In the genomic region with DNA sequence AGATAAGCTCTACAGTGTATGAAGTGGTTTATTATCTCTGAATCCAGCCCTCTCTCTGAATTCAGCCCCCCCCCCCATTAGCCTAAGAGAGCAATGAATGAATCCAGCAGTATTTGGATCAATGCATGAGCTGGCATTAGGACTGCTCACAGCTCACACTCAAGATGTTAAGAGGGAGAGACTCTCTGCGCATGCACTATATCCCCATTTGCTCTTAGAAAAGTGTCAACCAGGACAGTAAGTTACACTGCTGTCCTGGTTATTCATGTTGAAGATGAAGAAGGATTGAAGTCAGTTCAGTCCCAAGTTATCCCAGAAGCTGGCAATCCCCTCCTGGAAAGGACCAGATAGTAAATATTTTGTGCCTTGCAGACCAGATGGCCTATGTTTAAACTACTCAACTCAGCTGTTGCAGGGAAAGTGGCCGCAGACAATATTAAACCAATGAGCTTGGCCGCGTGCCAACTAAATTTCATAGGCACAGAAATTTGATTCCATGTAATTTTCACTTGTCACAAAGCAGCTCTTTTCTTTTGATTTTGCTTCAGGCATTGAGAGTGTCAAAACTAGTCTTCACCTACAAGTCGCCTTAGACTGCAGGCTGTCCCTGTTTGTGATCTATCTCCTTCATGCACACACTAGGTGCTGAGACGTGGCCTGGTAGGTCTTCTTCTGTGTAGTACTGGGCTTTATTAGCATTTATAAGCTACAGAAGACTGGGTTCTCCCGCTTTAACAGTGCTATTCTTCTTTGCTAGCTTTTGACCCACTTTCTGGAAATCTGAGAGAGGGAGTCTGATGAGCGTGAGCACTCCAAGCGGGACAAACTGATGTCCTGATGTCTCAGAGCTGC, we compare ENCODE assay signal across 16 mouse cellular contexts.
DNase-seq lines count a peak whose midpoint lies in the region; ATAC-seq lines count a peak whose summit lies in the region.
"Had no signal": no experiment of that assay in that cellular context is flagged by ENCODE, and none has a peak within 500 bp of the region (broad histone marks: within the 10 kb centered on the region; RNA-seq: fewer than 3 reads in every experiment).

No protein-coding gene starts in this region.

- no peak overlapping the region for H3K4me3 ChIP-seq in forebrain, embryonic 15.5 days
- H3K4me3 ChIP-seq in forebrain, embryonic 10.5 days: no peak overlapping the region
- H3K4me3 ChIP-seq: erythroblast, embryonic 14.5 days; heart, embryonic 15.5 days; layer of hippocampus, adult 2 months; neural tube, embryonic 15.5 days had no signal

- intact Hi-C loops in left cerebral cortex, postnatal 10 days (cut with DNase I): no loop called here

- H3K27me3 ChIP-seq in forebrain, embryonic 15.5 days: no peaks in the 10 kb centered on the region
- no peaks in the 10 kb centered on the region for H3K27me3 ChIP-seq in forebrain, embryonic 10.5 days (ENCODE audit: poor library complexity, severe bottlenecking)
- H3K27me3 ChIP-seq: heart, embryonic 15.5 days; neural tube, embryonic 15.5 days had no signal

- no peak overlapping the region for H3K9ac ChIP-seq in forebrain, embryonic 15.5 days (replicated peaks)
- H3K9ac ChIP-seq: heart, embryonic 15.5 days; neural tube, embryonic 15.5 days had no signal

- peak; percentile 71 for ATAC-seq in forebrain, embryonic 15.5 days (replicated peaks)
- ATAC-seq: Patski had no signal

- H3K4me1 ChIP-seq in forebrain, embryonic 15.5 days: peaks cover 8% of the 10 kb centered on the region
- no peaks in the 10 kb centered on the region for H3K4me1 ChIP-seq in forebrain, embryonic 10.5 days
- H3K4me1 ChIP-seq: neural tube, embryonic 15.5 days had no signal

- WGBS in forebrain, embryonic 15.5 days: 74% methylated on average over 9 of the region's 9 CpGs
- 90% methylated on average over 9 of the region's 9 CpGs for WGBS in forebrain, embryonic 10.5 days

- no peak for DNase-seq in forebrain, embryonic 10.5 days (ENCODE audit: extremely low spot score, low spot score)
- peak; percentile 16 to 31 for DNase-seq in left cerebral cortex, postnatal 10 days (ENCODE audit: extremely low spot score in 1 of 2, low spot score in 2 of 2)
- DNase-seq in left cerebral cortex, adult 18-20 months (ENCODE audit: low spot score in 2 of 2): no peak
- DNase-seq in right cerebral cortex, postnatal 14 days: peak; percentile 23
- DNase-seq in right cerebral cortex, postnatal 25 days: no peak
- peak; percentile 64 for DNase-seq in right cerebral cortex, postnatal 4 days
- no peak for DNase-seq in embryo, embryonic 11 days
- DNase-seq: gastrocnemius, postnatal 25 days; spleen, adult 18-20 months; thymus, adult 18-20 months had no signal

- H3K27ac ChIP-seq in forebrain, embryonic 15.5 days (replicated peaks): peak overlapping the region; percentile 41; the same call in 1 of the 2 replicates
- no peak overlapping the region for H3K27ac ChIP-seq in forebrain, embryonic 10.5 days
- H3K27ac ChIP-seq: heart, embryonic 15.5 days; layer of hippocampus, adult 2 months; neural tube, embryonic 15.5 days had no signal

- H3K4me2 ChIP-seq in forebrain, embryonic 15.5 days (replicated peaks): no peak overlapping the region
- H3K4me2 ChIP-seq: heart, embryonic 15.5 days; neural tube, embryonic 15.5 days had no signal

- H3K36me3 ChIP-seq in forebrain, embryonic 15.5 days: no peaks in the 10 kb centered on the region
- H3K36me3 ChIP-seq in forebrain, embryonic 10.5 days (replicated peaks): no peaks in the 10 kb centered on the region
- H3K36me3 ChIP-seq: heart, embryonic 15.5 days; neural tube, embryonic 15.5 days had no signal

- H3K9me3 ChIP-seq in forebrain, embryonic 15.5 days: no peaks in the 10 kb centered on the region
- H3K9me3 ChIP-seq in forebrain, embryonic 10.5 days: no peaks in the 10 kb centered on the region
- H3K9me3 ChIP-seq: heart, embryonic 15.5 days; neural tube, embryonic 15.5 days had no signal

Comparison
In these comparisons a context has a peak if more than half of its experiments do, and no peak if none do; other contexts are left out.
1. DNase-seq: peak in left cerebral cortex, postnatal 10 days (2 of 2), right cerebral cortex, postnatal 14 days (single experiment) and right cerebral cortex, postnatal 4 days (single experiment); none in forebrain, embryonic 10.5 days (single experiment), left cerebral cortex, adult 18-20 months (0 of 2), right cerebral cortex, postnatal 25 days (single experiment) and embryo, embryonic 11 days (single experiment).